Mouse (Mus musculus): Measurements from ENCODE around the gene Klhl2.
A peak's percentile ranks its signal among the peaks of the same experiment; 100 is the strongest.

The Klhl2 gene

DNA sequence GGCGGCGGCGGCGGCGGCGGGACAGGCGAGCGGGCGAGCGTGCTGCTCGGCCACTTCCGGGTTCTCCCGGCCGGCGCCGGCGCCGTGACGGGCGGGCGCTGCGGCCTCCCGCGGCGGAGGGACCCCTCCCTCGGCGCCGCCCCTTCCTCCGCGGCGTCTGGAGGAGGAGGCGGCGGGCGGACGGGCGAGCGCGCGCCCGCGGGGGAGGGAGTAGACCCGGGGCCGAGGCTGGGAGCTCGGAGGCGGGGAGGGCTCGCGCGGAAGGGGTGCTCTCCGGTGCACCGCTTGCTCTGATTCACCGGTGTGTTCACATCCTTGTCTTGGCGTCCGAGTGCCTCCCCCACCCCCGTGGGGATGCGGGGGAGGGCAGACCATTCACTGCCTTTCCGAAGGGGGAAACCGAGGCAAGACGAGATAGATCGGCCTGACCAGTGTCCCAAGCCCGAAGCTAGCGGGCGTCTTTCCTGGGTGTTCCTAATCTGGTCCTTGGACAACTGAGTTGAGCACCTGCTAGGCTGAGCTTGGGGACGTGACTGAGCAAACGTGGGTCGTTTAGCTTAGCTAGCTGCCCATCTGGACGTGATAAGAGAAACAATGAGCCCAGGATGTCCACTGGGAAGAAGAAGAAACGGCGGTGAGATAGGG lies at the start of gene Klhl2:
Klhl2 (minus strand) TSS at position 121 of the 645 bp plus-strand sequence.
- peak; percentile 85 for DNase-seq (ENCODE audit: low read depth, low spot score)

DNA sequence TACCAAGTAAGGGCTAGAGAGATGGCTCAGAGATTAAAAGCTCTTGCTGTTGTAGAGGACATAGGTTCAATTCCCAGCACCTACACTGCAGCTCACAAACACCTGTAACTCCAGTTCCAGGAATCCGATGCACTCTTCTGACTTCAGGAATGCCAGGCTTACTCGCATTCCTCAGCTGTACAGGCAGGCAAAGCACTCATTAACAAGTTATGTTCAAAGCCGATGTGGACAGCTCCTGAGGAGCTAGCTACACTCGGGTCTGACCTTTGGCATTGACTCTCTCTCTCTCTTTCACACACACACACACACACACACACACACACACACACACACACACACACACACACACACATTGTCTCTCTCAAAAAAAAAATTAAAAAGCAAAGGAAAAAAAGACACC lies 48.9 kb upstream of the Klhl2 start:
- DNase-seq (ENCODE audit: low read depth, low spot score): no peak

DNA sequence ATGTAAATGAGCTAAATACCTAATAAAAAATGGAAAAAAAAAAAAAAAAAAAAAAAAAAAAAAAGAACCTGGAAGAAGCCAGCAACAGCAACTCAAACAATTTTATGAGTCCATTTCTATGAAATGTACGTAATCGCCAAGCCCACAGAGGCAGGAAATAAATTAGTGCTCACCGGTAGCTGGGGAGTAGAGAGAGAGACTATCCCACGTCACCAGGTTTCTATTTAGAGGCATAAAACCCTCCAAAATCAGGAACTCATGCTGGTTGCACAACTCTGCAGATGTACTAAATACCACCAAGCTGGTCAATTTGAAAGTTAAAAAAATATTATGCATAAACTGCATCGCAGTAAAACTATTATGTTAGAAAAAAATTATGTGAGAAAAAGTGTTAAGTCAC lies 46.9 kb upstream of the Klhl2 start:
- DNase-seq (ENCODE audit: low read depth, low spot score): peak; percentile 39

GRCm38 (mm10) chr8:64880619-64881200 lies 30.9 kb upstream of the Klhl2 start:
- peak; percentile 55 for DNase-seq (ENCODE audit: low read depth, low spot score)

- no peak for DNase-seq (ENCODE audit: low read depth, low spot score)
Measured at GRCm38 (mm10) chr8:64877630-64878312, 28.0 kb upstream of the Klhl2 start.

DNA sequence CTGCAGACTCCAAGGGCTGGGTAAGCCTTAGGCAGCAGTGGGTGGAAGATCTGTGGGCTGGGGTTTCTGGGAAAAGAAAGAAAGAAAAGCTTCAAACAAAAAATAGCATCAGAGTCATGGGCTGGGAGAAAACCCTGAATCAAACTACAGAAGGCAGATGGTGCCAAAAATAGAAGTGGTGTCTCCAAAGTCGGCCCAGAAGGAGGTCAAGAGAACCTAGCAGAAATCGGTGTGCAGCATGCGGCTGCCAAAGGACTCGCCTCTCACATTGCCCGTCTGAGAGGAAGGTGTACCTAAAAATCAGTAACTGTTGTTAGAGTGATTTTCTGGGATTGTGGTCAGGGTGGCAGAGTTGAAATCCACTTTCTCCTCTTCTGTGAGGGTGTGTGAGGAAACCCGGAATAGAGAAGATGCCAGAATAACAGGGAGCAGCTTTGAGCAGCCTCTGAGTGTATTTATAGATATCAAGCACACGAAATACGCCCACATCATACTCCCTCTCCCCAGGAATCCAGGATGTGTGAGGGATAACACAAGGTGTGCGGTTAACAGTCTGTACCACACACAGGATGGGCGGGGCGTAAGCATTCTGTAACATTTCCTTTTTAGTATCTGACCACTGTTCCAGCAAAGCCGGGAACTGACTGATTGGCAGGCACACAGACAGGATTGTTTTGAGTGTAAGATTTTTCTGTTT lies 21.8 kb upstream of the Klhl2 start:
- DNase-seq (ENCODE audit: low read depth, low spot score): peak; percentile 93

DNA sequence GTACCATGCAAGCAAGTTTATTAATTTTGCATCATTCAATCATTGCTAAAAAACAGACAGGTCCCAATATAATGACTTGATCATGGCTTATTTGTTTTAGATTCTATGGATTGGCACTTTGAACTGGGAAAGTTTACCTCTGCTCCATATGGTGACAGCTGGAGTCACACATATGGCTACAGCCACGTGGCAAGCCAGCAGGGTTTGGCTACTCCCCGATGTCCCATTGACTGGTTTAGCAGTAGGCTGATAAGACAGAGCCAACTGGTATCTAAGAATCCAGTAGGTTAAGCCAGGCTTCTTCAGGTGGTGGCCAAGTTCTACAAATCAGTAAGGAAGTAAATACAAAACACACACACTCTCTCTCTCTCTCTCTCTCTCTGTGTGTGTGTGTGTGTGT lies 20.4 kb upstream of the Klhl2 start:
- no peak for DNase-seq (ENCODE audit: low read depth, low spot score)

DNA sequence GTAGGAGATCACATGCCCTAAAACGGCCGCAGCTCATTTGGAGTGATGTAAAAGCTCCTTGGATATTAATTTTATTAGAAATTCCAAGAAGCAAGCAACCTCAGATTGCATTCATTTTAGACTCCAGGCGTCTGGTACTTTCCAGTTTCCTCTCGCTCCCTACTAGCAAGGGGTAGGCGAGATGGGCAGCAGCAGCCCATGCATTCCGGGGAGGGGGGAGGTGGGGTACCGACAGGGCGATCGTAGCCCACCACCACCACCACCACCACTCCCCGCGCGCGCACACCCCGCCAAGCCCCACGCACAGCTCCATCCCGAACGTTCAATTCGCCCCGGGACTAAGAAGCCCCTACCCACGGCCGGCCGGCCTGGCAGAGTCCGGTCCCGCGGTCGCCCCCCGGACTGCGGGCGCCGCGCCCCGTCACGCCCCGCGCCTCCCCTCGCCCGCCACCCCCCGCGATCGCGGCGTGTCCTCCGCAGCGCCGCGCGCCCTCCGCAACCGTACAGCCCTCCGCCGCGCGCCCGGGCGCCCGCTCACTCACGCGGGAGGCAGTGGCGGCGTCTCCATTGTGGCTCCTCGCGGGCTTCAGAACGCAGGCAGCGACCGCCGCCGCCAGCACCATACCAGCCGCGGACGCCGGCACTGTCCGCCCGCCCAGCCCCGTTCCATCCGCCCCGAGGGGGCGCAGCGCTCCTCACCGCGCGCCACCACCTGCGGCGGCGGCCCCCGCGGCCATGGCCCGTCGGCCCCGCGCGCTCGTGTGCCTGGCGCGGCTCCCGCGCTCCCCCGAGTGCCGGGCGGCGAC lies 523 bp downstream of the Klhl2 start:
- peak; percentile 51 for DNase-seq (ENCODE audit: low read depth, low spot score)

GRCm38 (mm10) chr8:64848245-64848785 lies 1.5 kb downstream of the Klhl2 start:
- DNase-seq (ENCODE audit: low read depth, low spot score): peak; percentile 46

DNA sequence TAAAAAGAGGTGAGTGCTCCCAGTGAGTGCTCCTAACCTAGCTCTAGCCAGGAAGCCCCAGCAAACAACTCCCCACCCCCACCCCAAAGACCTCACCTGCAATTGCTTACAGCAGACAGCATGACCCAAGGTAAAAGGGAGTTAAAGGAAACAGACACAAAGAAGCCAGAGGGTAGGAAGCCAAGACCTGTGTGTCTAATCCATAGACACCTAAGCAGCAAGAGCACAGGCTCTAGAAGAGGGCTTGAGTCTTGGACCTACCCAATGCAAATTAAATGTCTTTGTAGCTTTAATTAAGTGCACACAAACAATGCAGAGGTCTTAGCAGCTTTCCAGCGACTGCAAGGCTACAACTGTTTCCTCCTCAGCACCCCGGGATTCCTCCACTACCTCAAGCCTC lies 2.2 kb downstream of the Klhl2 start:
- no peak for DNase-seq (ENCODE audit: low read depth, low spot score)

- DNase-seq (ENCODE audit: low read depth, low spot score): peak; percentile 68
Measured at GRCm38 (mm10) chr8:64847241-64847640, 2.6 kb downstream of the Klhl2 start.

- DNase-seq (ENCODE audit: low read depth, low spot score): peak; percentile 67
Measured at GRCm38 (mm10) chr8:64845314-64845713, 4.5 kb downstream of the Klhl2 start.

DNA sequence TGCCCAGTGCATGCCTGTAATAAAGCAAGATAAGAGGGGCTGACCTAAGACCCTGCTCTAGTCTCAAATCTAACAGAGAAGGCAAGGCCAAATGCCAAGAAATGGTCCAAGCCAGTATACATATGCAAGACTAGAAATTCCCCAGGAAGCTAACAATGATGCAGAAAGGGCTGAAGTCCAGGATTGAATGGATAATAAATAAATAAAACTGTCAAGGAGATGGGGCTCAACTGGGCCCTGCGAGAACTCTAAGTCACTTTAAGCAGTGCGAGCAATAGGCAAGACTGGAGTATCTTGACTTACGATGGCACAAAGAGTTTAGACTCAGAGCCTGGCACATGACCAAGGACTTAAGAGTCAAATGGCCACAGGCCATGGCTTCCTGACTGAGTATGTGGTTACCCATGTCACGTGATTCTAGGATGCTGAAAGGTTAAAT lies 5.8 kb downstream of the Klhl2 start:
- no peak for DNase-seq (ENCODE audit: low read depth, low spot score)

DNA sequence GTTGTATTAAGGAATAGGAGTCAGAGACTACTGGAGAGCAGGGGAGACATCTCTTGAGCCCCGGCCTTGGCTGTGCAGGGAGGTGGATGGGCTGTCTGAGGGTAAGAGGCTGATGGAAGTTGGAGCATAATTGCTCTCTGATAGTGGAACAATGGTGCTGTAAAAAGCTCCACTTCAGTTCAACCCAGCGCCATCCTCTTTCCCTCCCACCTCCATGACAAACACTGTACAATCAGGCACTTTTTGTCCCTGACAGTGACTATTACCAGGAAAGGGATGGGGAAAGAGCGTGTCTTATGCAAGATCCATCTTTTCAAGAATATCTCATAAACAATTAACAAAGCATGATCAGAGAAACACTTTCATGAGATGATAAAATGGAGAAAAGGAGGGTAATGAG lies 6.6 kb downstream of the Klhl2 start:
- peak; percentile 93 for DNase-seq (ENCODE audit: low read depth, low spot score)

GRCm38 (mm10) chr8:64841747-64842406 lies 7.9 kb downstream of the Klhl2 start:
- peak; percentile 90 for DNase-seq (ENCODE audit: low read depth, low spot score)

DNA sequence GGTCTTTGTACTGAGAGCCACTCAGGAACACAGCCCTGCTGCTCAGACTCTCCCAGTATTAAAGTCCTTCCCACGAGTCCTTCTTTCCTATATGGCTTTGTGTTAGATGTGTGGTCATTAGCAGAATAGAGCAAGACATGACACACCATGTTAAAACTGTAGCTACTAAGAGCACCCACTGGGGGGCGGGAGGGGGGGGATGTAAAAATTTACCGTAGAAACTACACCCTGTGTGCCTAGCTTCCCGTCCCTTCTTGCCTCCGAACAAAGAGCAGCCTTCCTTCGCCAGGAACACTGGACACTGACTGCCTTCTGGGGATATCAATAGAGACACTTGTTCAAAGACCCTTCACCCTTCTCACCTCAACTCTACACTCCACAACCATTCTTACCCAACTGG lies 10.2 kb downstream of the Klhl2 start:
- DNase-seq (ENCODE audit: low read depth, low spot score): no peak

DNA sequence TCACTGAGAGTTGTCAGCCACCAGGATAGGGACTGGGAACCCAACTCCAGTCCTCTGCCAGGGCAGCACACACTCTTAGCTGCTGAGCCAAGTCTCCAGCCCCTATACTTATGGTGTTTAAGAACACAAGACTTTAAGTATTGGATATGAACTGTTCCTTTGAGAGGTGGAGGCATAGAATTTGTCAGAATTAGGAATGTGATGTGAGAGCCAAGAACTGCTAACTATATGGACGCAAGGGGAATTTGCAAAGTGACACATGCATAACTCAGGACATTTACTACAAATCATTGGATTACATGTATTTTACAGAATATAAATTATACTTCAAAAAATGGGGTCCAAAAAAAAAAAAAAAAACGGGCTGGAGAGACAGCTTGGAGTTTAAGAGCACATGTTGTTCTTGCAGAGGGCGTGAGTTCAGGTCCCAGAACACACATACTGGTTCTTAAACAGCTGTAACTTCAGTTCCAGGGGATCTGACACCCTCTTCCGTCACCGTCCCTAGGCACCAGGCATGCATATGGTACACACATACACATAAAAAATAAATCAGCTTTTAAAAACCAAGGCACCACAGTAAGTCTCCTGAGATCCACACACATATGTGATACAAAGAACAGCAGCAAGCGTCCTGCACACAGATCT lies 14.2 kb downstream of the Klhl2 start:
- DNase-seq (ENCODE audit: low read depth, low spot score): no peak

DNA sequence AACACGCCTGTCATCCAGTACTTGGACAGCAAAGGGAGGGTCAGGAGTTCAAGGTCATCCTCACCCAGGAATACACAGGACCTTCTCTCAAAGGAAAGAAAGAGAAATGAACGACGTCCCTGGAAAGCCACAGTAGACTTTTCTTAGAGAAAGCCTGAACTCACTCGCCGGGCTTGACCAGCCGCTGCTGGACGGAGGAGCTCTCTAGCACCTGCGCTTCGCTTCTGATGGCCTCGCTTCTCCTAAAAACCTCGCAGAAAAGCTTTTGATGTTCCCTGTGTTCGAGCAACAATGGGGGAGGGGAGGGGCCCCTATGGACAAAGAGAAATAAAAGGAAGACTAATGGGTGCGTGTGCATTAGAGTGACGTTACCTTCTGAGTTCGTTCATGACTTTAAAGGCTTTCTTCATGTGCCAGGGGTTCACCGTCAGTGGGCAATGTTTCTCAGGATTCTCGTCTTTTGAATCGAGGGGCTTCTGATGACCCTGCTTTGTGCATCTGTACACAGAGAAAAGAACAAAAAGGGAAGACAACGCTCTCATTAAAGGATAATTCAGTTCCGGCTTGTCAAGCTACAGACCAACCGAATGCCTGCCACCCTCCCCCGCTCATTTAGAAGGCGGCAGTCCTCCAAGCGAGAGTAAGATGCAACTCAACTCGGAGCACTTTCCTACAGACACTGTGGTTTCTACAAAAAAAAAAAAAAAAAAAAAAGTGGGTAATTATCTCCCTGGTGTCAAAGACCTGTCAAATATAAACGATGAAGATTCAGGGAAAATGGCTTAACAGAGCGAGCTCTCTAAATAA lies 15.5 kb downstream of the Klhl2 start:
- peak; percentile 73 for DNase-seq (ENCODE audit: low read depth, low spot score)

- no peak for DNase-seq (ENCODE audit: low read depth, low spot score)
Measured at GRCm38 (mm10) chr8:64832581-64833135, 17.2 kb downstream of the Klhl2 start.

Measured in brain, adult 2 months (tissue).